Mouse (Mus musculus): ENCODE data around the gene Rnf181.

Gene Rnf181

DNA sequence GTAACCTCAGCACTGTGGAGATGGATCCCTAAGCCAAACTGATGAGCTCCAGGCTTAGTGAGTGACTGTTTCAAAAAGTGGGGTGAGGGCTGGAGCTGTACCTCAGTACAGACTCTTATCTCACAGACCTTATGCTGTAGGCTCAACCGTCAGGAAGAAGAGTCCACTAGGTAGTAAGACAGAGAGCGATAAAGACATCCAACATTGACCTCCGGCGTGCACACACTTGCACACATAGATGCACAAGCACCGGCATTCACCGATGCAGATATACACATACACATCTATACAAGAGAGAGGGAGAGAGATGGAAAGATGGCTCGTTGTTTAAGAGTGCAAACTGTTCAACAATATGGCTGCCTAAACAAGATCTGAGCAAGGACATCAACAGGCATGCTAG, 17.2 kb upstream of the Rnf181 start:
- in situ Hi-C loops (cut with MseI, MboI) = no loop called here

DNA sequence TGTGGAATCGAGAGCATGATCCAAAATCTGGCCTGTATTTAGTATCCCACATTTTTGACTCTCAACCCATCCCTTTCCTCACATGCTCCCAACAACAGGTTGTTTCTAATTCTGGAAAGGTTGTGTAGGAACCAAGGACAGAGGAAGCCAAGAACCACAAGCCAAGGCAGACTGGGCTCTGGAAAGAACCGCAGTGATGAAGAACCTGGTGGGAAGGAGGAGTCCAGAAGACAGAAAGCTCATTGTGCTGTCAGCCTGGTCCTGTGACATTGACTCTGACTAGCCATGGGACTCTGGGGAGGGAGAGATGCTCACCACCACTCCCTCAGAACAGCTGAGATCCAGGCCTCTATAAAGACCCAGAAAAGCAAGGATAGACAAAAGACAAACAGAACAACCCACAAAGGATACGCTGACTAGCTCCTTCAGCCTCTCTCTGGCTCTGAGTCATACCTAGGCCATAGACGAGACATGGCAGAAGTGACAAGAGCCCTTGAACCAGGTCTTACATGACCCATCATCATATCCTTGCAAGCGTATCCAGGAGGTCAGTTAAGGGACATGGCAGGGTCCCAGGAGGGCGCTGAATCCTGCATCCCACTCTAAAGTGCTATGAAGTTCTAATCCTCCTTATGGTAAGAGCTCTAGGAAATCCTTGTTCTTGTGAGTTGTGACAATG, 16.5 kb upstream of the Rnf181 start:
- in situ Hi-C loops (cut with MseI, MboI) = no loop called here

DNA sequence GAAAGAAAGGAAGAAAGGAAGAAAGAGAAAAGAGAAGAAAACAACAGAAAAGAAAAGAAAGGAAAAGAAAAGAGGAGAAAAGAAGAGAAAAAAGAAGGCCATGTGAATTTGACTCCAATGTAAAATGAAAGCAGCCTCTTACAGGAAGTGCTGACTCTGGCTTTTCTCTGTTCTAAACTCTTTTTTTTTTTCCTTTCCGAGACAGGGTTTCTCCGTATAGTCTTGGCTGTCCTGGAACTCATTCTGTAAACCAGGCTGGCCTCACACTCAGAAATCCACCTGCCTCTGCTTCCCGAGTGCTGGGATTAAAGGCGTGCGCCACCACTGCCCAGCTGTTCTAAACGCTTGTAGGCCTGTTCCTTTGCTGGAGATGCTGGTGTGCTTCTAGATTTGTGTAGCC, 15.7 kb upstream of the Rnf181 start:
- in situ Hi-C loops (cut with MseI, MboI) = no loop called here

DNA sequence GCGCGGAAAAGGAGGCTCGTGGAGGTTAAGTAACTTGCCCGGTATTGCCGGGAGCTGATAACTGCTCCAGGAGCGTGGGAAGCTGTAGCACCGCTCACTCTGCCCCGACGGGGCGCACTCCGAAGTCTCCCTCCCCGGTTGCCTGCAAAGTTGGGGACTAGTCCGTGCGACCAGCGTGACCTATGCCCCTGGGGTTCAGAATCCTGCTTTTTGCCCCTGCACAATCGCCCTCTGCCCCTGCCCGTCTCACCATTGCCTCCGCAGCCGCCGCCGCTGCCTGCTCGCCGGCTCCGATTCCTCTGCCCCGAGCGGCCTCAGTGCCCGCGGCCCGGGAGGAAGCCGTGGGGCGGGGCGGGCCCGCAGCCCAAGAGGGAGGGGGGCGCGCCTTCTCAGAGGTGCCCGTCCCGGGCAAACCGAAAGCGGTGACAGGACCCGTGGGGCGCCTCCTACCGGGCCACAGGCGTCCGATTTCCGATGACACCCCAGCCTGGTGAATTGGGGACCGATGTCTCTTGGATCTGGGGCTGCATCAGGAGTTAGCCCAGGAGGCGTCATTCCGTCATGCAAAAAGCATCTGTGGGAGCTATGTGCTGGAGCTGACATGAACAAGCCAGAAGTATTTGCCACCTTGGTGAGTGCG, 13.5 kb upstream of the Rnf181 start, which contains the start of gene Vamp5:
Vamp5 (minus strand) TSS at position 338 of the 640 bp plus-strand sequence.
- in situ Hi-C loops (cut with MseI, MboI) = no loop called here

DNA sequence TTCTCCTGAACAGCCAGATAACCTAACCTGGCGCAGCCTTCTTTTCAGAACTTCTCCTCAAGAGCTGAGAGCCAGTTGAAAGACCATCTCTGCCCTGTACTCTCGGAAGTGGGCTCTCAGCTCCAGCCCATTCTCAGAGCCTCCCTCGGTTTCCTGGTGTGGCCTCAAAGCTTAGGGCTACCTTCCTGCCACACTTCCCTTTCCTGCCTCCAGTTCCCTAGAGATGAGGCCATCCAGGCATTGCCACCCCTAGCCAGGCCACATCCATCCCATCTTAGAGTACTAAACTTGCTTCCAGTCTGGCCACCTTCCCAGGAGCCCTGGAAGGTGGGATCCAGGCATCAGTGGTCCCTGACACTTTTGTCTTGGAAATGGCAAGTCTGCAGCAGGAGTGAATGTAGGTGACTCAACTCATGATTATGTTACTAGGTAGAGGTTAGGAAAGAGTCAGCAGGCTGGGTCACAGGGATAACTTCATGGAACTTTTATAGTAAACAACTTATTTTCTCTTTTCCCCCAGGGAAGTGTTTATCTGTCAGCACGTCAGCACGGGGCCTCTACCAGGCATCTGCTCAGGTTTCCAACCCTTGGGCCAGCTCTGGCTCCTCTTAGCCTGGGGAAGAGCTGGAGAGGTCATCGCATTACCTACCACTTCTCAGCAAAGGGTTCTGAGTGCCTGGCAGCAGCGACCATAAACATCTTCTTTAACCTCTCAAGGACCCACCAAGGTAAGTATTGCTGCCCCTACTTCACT, 12.8 kb upstream of the Rnf181 start:
- in situ Hi-C loops (cut with MseI, MboI) = no loop called here

DNA sequence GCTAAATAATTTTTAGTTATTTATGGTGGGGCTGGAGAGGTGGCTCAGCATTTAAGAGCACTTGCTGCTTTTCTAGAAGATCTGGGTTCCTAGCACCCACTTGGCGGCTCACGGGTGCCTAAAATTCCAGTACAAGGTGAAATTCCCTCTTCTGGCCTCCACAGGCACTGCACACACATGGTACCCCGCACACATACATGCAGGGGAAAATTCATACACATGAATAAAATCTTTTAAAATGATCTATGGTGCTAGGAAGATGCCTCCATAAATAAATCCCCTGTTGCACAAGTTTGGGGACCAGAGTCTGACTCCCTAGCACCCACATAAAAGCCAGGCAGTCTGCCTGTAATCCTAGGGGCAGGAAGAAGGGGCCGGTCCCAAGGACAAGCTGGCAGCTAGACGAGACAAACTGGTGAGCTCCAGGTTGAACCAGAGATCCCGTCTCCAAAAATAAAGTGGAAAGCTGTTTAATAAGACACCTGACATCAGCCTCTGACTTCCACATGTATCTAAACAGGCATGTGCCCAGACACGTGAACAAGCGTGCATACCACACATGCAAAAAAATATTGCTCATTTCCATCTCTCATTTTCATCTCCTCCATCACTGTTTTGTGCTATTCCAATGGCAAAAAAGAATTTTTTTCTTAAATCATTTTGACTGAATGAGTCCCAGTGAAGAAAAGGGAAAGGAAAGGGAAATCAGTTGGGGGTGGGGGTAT, 11.9 kb upstream of the Rnf181 start:
- in situ Hi-C loops (cut with MseI, MboI) = no loop called here

DNA sequence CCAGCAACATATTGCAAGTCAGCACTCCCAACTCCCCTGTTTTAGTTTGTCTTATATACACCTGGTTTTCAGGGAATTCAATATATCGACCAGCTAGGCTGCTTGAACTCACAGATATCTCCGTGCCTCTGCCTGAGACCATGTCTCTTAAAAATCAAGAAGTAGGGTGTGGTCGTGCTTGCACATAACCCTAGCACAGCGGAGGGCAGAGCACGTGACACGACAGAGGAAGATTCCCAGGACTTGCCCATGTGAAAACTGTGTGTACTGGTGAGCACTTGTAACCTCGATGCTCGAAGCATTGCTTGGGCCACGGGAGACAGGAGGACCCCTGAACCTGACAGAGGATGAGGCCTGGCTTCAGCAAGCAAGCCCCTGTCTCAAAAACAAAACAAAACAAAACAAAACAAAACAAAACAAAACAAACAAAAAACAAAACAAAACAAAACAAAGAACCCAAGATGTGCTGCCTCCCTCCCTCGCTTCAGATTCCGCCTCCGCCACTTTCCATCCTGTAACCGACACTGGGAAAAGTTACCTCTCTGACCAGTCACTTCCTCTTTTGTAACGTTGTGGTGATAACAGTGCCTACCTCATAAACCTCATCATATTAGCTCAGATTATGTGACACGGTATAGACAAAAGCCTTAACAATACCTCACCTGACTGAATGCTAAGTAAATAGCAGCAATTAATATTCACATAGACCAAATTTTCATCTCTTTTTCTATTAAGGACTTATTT, 8.2 kb upstream of the Rnf181 start:
- in situ Hi-C loops (cut with MseI, MboI) = no loop called here

DNA sequence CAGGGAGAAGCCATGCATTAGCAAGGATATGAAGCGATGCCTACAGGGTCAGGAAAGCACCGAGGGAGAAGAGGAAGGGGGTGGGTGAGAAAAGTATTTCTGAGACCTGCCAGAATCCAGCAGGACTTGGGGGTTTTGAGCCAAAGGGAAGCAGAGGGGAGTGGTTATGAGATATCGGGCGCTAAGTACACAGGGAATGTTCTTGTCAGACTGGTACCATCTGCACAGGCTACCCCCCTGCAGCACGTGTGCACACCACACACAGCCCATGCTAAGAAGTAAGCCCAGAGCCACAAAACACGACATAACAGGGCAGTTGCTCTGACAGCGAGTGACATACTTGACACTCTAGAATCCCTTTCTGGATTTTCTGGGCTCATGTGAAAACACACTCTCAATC, 7.5 kb upstream of the Rnf181 start:
- in situ Hi-C loops (cut with MseI, MboI) = no loop called here

DNA sequence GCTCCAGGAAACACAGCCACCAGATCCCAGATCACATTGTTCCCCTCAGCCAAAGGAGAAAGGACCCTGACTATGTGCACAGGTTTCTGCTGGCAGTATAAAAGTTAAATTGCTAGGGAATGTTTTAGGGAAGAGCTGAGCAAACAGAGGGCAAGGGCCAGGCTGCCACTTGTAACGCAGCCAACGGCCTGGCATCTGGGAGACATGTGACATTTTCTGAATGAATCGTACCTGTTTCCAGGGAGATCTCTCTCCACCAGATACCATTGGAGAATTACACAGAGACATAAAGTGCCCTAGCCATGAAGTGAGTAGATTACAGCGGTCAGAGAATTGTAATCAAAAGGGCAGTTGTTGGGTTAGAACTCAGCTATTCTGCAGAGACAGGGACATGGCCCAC, 6.4 kb upstream of the Rnf181 start:
- in situ Hi-C loops (cut with MseI, MboI) = no loop called here

DNA sequence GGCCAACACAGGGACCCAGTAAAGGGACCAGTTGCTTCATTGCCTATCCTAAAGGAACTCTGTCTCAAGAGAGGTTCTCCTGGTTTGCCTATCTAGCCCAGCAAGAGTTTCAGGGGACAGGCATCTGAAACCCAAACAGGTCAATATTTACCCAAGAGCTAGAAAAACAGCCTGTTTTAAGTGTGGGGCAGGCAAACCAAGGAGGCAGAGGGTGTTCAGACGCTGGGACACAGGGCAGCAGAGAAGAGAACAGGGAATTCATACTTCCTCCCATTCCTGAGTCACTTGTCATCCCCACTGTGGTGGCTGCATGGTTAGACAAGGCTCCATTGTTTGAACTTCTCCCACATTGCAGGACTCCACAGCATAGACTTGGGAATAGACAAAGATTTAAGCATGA, 4.8 kb upstream of the Rnf181 start:
- in situ Hi-C loops (cut with MseI, MboI) = no loop called here

DNA sequence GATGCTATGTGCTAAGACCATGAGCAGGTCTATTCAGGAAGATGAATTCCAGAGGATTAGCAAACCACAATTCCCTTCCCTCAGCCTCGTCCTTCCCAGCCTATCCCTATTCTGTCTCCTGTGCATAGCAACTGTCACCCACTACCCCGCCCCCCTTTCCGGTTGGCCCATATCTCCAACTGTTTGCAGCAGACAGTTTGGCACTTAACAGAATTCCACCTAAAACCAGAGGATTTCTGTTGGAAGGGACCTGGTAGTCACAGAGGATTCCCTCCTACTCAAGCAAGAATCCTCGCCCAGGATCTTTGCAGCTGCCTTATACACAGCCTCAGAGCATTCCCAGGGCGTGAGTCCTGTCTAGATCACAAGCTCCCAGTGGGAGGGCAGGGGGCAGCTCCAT, 4.4 kb upstream of the Rnf181 start:
- in situ Hi-C loops (cut with MseI, MboI) = no loop called here

DNA sequence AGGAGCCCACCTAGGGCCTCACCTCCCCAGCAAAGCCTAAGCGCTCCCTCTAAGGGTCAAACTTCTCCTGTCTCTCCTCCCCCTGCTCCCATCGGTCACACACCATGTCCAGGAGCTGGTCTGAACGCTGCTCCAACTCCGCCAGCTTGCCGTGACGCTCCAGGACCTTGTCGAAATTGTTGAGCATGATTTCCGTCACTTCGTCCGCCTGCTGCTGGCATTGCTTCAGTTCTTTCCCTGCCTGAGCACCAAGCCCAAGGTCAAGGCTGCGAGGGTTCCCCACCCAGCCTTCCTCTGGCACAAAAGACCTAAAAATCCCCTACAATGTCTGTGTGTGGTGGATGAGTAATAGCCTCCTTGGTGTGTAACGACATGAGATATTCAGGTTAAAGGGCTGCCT, 3.3 kb upstream of the Rnf181 start:
- in situ Hi-C loops (cut with MseI, MboI) = no loop called here

DNA sequence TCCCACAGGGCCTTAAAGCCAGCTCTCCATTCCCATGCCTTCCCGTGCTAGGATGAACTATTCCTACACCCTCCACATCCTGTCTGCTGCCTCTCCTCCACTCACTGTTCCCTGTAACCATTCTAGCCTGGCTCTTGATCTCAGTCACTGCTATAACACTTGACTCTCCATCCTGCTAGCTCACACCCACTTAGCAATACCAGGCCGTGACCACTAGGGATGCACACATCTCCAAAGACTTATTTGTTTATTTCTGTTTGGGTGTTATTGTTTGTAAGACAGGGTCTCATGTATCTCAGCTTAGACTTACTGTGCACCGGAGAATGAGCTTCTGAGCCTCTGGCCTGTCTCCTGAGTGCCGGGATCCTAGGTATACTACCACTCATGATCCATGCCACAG, 2.8 kb upstream of the Rnf181 start:
- in situ Hi-C loops (cut with MseI, MboI) = no loop called here

DNA sequence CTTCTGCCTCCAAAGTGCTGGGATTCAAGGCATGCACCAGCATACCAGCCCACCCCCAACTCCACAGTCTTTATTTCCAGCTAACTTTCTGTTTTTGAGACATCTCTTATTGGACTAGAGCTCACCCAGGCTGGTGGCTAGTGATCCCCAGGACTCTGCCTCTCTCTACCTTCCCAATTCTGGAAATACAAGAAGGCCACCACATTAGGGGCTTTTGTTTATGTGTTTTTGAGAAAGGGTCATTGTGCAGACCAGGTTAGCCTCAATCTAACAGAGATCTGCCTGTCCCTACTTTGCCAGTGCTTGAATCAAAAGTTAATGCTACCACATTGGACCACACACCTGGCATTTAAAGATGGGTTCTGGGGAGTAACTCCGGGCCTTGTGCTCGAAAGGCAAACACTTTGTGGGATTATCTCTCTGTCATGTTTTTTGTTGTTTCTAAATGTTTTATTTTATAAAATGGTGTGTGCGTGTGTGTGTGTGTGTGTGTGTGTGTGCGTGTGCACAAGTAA, 761 bp upstream of the Rnf181 start:
- in situ Hi-C loops (cut with MseI, MboI) = no loop called here

DNA sequence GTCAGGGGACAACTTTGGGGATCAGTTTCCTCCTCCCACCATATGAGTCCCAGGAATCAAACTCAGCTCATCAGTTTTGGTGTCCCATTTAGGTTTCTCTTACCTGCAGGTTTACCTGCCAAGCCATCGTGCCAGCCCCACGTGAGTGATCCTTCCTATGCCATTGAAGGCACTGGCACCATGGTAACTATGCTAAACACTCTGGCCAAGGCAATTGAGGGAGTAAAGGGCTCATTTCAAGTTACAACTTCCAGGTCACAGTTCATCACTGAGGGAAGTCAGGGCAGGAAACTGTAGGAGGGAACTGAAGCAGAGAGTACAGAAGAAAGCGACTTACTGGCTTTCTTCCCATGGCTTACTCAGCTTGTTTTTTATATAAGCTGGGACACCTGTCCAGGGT, 452 bp downstream of the Rnf181 start:
- in situ Hi-C loops (cut with MseI, MboI) = no loop called here

DNA sequence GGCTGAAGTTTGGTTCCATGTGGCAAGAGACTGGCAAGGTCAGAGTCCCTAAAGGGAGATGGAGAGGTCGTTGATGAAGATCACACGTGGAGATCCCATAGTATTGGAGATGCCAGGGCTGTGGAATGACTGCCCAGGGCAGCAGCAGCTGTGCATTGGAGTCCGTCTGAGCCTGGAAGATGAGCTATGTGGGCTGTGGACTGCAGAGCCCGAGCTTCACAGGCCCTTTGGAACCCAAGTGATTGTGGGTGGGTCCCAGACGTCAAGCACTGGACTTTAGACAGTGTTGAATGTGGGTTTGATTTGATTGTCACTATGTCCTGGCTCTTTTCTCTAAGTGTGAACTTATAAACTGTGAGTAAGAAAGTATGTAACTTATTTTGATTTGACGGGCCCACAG, 1.8 kb downstream of the Rnf181 start:
- in situ Hi-C loops (cut with MseI, MboI) = no loop called here

DNA sequence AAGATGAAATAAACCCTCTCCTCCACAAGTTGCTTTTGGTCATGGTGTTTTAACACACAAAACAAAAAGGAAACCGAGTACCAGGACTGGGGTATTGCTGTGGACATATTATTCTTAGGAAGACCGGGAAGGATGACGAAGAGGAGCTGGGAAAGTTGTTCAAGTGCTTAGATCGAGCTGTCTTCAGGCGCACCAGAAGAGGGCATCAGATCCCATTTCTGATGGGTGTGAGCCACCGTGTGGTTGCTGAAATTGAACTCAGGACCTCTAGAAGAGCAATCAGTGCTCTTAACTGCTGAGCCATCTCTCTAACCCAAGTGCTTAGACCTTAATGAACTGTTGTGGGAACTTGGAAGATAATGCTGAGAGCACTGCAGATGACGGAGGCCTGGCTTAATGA, 2.7 kb downstream of the Rnf181 start:
- in situ Hi-C loops (cut with MseI, MboI) = no loop called here

DNA sequence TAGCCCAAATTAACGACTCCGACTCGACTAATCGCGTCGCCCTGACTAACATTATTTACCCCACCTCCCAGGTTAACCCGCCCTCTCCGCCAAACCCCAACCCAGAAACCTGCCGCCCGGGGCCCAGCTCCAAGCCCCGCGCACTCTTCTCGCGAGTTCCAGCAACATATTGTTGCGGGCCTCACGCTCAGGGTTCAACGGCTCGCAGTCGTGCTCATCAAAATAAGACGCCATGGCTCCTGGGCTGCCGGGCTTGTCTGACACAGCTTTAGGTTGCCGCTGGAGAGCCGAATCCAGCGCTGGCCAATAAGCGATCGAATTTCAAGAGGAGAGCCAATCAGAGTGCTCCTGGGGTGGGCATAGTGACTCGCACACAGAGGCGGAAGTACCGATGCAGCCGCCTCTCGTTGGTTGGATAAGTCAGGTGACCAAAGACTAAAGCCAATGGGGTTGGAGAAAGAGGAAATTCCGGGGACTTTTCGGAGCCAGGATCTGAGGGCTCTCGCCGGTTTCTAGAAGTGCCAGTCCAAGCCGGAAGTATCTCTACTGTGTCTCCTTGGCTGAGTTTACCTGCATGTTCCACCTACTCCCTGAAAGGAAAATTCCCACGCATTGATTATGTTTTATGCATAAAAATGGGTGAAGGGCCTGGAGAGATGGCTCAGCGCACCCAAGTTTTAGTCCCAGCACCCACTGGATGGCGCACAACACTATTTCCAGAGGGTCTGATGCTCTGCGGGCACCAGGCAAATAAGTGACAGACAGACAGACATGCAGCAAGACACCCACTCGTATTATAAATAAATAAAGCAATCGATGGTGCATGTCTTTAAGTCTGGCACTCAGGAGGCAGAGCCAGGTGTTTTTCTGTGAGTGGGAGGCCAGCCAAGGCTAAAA, 4.4 kb downstream of the Rnf181 start:
- in situ Hi-C loops (cut with MseI, MboI) = no loop called here

DNA sequence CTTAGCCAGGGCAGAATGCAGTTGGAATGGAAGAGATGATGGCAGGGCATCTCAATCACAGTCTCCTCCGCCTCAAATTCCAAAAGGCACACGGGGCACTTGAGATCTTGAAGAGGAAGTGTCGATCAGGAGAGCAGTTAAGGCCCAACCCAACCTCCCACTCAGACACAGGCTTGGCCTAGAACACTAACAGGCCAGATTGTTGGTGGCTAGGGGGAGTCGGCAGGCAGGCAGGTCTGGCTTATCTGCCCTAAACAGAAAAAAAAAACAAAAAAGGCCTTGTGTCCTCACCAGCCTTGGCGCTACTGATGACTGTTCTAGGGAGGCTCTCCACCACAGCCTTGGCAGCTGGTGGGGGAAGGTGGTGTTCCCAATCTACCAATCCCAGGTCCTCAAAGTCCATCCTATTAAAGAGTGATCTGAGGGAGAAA, 5.6 kb downstream of the Rnf181 start:
- in situ Hi-C loops (cut with MseI, MboI) = no loop called here

DNA sequence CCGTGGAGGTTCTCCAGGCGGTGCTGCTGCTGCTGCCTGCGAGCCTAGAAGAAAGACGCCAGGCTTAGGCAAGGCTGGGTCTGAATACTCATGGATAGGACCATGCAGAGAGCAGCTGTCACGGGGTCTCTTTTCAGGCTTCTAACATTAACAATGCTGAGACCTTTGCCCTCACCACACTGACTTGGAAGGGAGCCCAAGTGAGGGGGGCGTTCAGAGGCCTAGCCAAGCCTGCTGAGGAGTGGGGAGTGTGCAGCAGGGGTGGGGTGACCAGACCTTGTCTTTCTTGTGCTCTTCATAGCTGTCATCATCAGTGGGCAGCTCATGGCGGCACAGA, 6.2 kb downstream of the Rnf181 start:
- in situ Hi-C loops (cut with MseI, MboI) = no loop called here

All from mouse trophoblast stem cell (cell line).